Mouse (Mus musculus) liver, postnatal 0 days (tissue): ENCODE results near the gene Llgl2.

Experiments used
- CTCF ChIP-seq: sonication (generic); IDR thresholded peaks from 2 replicates; pipeline ENCODE4 v1.5.1; 2016; ENCODE audit warnings: antibody characterized with exemption, low read depth
- EP300 ChIP-seq: IDR thresholded peaks from 2 replicates; pipeline ENCODE4 v1.6.1; 2016; ENCODE audit warnings: antibody characterized with exemption, low read depth, mild to moderate bottlenecking

DNA sequence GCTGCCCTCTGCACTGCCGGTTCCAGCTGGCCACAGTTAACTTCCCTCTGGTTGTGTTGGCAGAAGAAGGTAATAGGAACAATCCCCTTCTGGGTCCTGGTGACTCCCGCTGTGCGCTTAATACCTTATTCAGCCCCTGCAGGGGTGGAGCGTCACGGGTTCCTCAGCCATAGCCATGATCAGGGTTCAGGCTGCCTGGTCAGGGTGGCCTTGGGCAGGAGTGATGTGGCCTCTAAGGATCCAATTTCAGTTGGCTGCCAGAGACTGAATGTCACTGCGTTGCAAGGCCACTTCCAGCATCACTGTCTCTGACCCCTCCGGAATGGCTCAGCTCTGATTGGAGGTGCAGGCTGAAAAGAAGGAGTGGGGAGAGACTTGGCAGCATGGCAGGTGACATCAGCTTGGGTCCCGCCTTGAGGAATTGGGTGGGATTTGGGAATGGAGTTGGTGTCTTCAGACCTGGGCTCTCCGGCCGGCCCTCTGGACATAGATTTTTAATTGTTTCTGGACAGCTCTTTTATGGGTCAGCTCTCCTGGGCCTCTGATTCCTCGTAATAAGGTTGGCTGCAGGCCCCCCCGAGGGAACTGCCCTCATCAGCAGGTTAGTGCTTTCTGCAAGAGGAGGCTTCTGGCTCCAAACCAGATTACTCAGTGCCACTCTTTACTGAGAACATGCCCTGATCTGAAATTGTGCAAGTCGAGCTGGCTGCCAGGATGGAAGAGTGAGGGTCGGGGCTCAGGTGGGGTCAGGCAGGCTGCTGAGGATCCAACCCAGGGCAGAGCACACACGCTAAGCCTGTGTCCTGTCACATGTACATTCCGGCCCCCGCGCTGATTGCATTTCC is 47.8 kb upstream of the Llgl2 start:
- TF ChIP-seq CTCF (no peak), EP300 (no peak)
